Mouse (Mus musculus): ENCODE measurements around the gene Gpr156. TPM values are rescaled to one million over a fixed set of nuclear protein-coding genes. Genes with fewer than 3 reads are reported as not detected.

The Gpr156 gene
- total and polyA plus RNA-seq, 3 experiments = 0.08 to 0.09 TPM; not detected in 1

- dilution Hi-C loops (cut with MboI; ENCODE audit: extremely low pct_ligation_motif_present, extremely low pct_unique_long_range_greater_than_20kb, low sequenced_read_pairs) = no loop called here
Observed at GRCm38 (mm10) chr16:38008371-38008770, 92.1 kb downstream of the Gpr156 start.

GRCm38 (mm10) chr16:38009041-38009825 lies 92.9 kb downstream of the Gpr156 start:
- dilution Hi-C loops (cut with MboI; ENCODE audit: extremely low pct_ligation_motif_present, extremely low pct_unique_long_range_greater_than_20kb, low sequenced_read_pairs) (no loop called here), in situ Hi-C loops (cut with MboI; ENCODE audit: low pct_ligation_motif_present, low pct_unique_long_range_greater_than_20kb, low sequenced_read_pairs) (loop anchor here (25.0 kb wide), 1 partner anchor 503 kb away; the partner anchor contains the start of gene Timmdc1)
- Histone ChIP-seq H3K9ac (ENCODE audit: insufficient read depth, low read depth) (no peak overlapping the region), H3K36me3 (replicated peaks in 1 of 2; ENCODE audit: control insufficient read depth in 1 of 2, insufficient read depth in 1 of 2, low read length in 1 of 2) (no peaks in the 10 kb centered on the region), H3K27me3 (replicated peaks) (no peaks in the 10 kb centered on the region), H3K4me1 (ENCODE audit: control insufficient read depth in 1 of 2, insufficient read depth in 2 of 2) (peaks cover 0 to 17% of the 10 kb centered on the region in 2 experiments; a peak in 2 of 4 replicates), H3K4me3 (replicated peaks in 1 of 3; ENCODE audit: low read depth in 2 of 3, low read length in 2 of 3, poor library complexity in 1 of 3) (no peak overlapping the region), H3K4me2 (ENCODE audit: insufficient read depth, low read depth, poor library complexity, severe bottlenecking) (no peak overlapping the region), H3K27ac (ENCODE audit: insufficient read depth, low read depth) (no peak overlapping the region), H3K79me2 (replicated peaks; ENCODE audit: control insufficient read depth, extremely low read depth, insufficient read depth, poor library complexity, severe bottlenecking) (no peaks in the 10 kb centered on the region), H3K9me3 (replicated peaks; ENCODE audit: low read length) (no peaks in the 10 kb centered on the region)
- DNase-seq (ENCODE audit: extremely low read depth) = no peak
- TF ChIP-seq E2F4 (IDR thresholded peaks at IDR 0.05; ENCODE audit: insufficient replicate concordance, low read depth, low read length) = no peak

More at GRCm38 (mm10) chr16:38008371-38008770, 92.1 kb downstream of the Gpr156 start:
- H3K27me3 ChIP-seq (replicated peaks) = no peaks in the 10 kb centered on the region
- H3K36me3 ChIP-seq (replicated peaks in 1 of 2; ENCODE audit: control insufficient read depth in 1 of 2, insufficient read depth in 1 of 2, low read length in 1 of 2) = no peaks in the 10 kb centered on the region
- H3K9ac ChIP-seq (ENCODE audit: insufficient read depth, low read depth) = no peak overlapping the region
- TF ChIP-seq PAX5 (IDR thresholded peaks at IDR 0.05; ENCODE audit: low read length) (no peak), IRF4 (IDR thresholded peaks at IDR 0.05; ENCODE audit: low read depth, low read length) (no peak), ETS1 (conservative IDR thresholded peaks at IDR 0.05; ENCODE audit: low read depth, low read length) (no peak), ZKSCAN1 (IDR thresholded peaks at IDR 0.05; ENCODE audit: borderline replicate concordance, low read depth, low read length) (no peak), MAX (IDR thresholded peaks at IDR 0.05; ENCODE audit: low read length) (no peak), MXI1 (IDR thresholded peaks at IDR 0.05; ENCODE audit: low read depth, low read length) (no peak), USF2 (conservative IDR thresholded peaks at IDR 0.05; ENCODE audit: low read depth, low read length) (no peak), NELFE (IDR thresholded peaks at IDR 0.05; ENCODE audit: low read depth, low read length) (no peak), SMC3 (IDR thresholded peaks at IDR 0.05; ENCODE audit: low read depth, low read length) (no peak), POLR2A (IDR thresholded peaks at IDR 0.05; ENCODE audit: low read depth, low read length) (no peak), ELF1 (IDR thresholded peaks at IDR 0.05; ENCODE audit: low read depth, low read length) (no peak), CHD2 (IDR thresholded peaks at IDR 0.05; ENCODE audit: low read length) (no peak)
- no peak overlapping the region for H3K4me3 ChIP-seq (replicated peaks in 1 of 3; ENCODE audit: low read depth in 2 of 3, low read length in 2 of 3, poor library complexity in 1 of 3)
- H3K79me2 ChIP-seq (replicated peaks; ENCODE audit: control insufficient read depth, extremely low read depth, insufficient read depth, poor library complexity, severe bottlenecking) = no peaks in the 10 kb centered on the region
- H3K4me1 ChIP-seq (ENCODE audit: control insufficient read depth in 1 of 2, insufficient read depth in 2 of 2) = peaks cover 0 to 17% of the 10 kb centered on the region in 2 experiments; a peak in 2 of 4 replicates
- DNase-seq (ENCODE audit: extremely low read depth) = no peak
- no peak overlapping the region for H3K27ac ChIP-seq (ENCODE audit: insufficient read depth, low read depth)
- in situ Hi-C loops (cut with MboI; ENCODE audit: low pct_ligation_motif_present, low pct_unique_long_range_greater_than_20kb, low sequenced_read_pairs) = loop anchor here (25.0 kb wide), 1 partner anchor 504 kb away; the partner anchor contains the start of gene Timmdc1
- no peaks in the 10 kb centered on the region for H3K9me3 ChIP-seq (replicated peaks; ENCODE audit: low read length)
- H3K4me2 ChIP-seq (ENCODE audit: insufficient read depth, low read depth, poor library complexity, severe bottlenecking) = no peak overlapping the region

Measured in CH12.LX (cell line).